Mouse (Mus musculus): Measurements from ENCODE around the gene Gm20388.

DNA sequence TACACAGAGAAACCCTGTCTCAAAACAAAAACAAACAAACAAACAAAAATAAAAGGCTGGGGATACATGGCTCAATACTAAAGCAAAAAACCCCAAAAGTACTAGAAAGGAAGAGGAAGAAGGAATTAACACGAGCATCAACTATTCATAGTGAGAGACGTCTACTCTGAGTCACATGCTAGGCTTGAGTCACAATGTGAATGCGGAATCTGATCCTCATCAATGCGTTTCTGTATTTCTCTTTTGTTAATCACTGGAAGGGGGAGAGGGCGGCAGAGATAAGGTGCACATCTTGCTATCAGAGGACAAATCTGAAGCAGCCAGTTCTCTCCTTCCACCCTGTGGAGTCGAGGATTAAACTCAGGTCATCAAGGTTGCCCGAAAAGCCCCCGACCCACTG, 3117.1 kb downstream of the Gm20388 start:
- TF ChIP-seq ZC3H11A (IDR thresholded peaks at IDR 0.05; ENCODE audit: borderline replicate concordance, low read depth, low read length) = no peak
- no peak for TF ChIP-seq CHD2 (IDR thresholded peaks at IDR 0.05; ENCODE audit: low read depth, low read length)
